Mouse (Mus musculus) lung, postnatal 0 days (tissue): ENCODE data around the gene Tdpoz5. TPM values are rescaled to one million over a fixed set of nuclear protein-coding genes. Genes with fewer than 3 reads are reported as not detected.
"Not testable (repeated sequence)": the region's sequence is repeated elsewhere in the genome, so short reads cannot be mapped to it uniquely, and the experiment has no call there.

Experiments used
- ATAC-seq: fragments of 200-750 bp; cut with Nextera tagmentation; 2 replicates; pipeline ENCODE4 v1.8.0; 2017; ENCODE audit warnings: moderate library complexity
- DNase-seq: peaks from one replicate; pipeline ENCODE4 v3.0.0-alpha.2; 2016; ENCODE audit warnings: low spot score
- H3K27ac ChIP-seq: fragments of 300-500 bp; sonication (generic); 2 replicates; pipeline ENCODE4 v1.5.1; 2014; ENCODE audit warnings: antibody characterized with exemption, mild to moderate bottlenecking, low read length, mixed read lengths
- H3K27me3 ChIP-seq: fragments of 300-500 bp; sonication (generic); replicated peaks from 2 replicates; pipeline ENCODE4 v1.6.1; 2014; ENCODE audit warnings: low read length, mixed read lengths; ENCODE audit not compliant: insufficient read depth
- H3K36me3 ChIP-seq: fragments of 300-500 bp; sonication (generic); 2 replicates; pipeline ENCODE4 v1.6.1; 2014; ENCODE audit warnings: low read length, mixed read lengths; ENCODE audit not compliant: insufficient read depth
- H3K4me1 ChIP-seq: fragments of 300-500 bp; sonication (generic); 2 replicates; pipeline ENCODE4 v1.6.1; 2014; ENCODE audit warnings: antibody characterized with exemption, low read depth, low read length, mixed read lengths; ENCODE audit not compliant: insufficient read depth
- H3K4me2 ChIP-seq: fragments of 300-500 bp; sonication (generic); replicated peaks from 2 replicates; pipeline ENCODE4 v1.6.1; 2014; ENCODE audit warnings: low read depth, mild to moderate bottlenecking, low read length, moderate library complexity, mixed read lengths
- H3K4me3 ChIP-seq: fragments of 300-500 bp; sonication (generic); 2 replicates; pipeline ENCODE4 v1.5.1; 2014; ENCODE audit warnings: low read depth, low read length
- H3K9ac ChIP-seq: fragments of 300-500 bp; sonication (generic); replicated peaks from 2 replicates; pipeline ENCODE4 v1.6.1; 2014; ENCODE audit warnings: low read depth, mild to moderate bottlenecking
- H3K9me3 ChIP-seq: fragments of 300-500 bp; sonication (generic); 2 replicates; pipeline ENCODE4 v1.6.1; 2016; ENCODE audit warnings: low read length, mixed read lengths
- WGBS: fragments of 180-500 bp; shearing (Covaris S2); extraction: QIAGEN DNeasy Blood & Tissue Kit; methylation state at CpG from one replicate; pipeline ENCODE4 v1.1.7; 2014; 5-methylcytosine and 5-hydroxymethylcytosine counted together
- polyA plus RNA-seq: library from polyadenylated mRNA; unstranded; fragments of >200 nt; fragmentation: Nextera tagmentation; extraction: Ambion mirVana; gene quantifications from 2 replicates; pipeline ENCODE4 v1.2.1, GENCODE M21; 2015

Gene Tdpoz5
- polyA plus RNA-seq = not detected in 2 replicates

DNA sequence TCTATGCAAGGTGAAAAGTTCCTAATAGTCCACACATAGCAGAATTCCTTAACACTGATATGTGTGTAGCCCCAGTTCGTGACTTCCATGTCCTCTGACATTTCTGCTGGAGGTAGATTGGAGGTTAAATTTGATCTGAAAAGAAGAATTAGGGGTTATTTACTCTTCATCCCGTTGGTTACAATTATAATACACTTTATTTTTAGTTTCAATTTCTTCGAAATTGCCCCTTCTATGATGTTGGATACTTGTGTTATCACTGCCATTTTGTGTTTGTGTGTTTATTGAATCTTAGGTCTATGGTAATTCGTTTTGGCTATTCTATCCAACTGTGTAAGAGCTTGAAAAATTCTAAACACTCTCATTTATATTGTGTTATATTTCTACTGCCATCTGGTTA is at the start of gene Tdpoz5:
Gene Tdpoz5, minus strand, starts transcription at position 101 of the 400 bp plus-strand sequence.
- H3K4me2 ChIP-seq, H3K4me3 ChIP-seq, DNase-seq, ATAC-seq, H3K27ac ChIP-seq, H3K4me1 ChIP-seq, H3K36me3 ChIP-seq, H3K9me3 ChIP-seq, H3K9ac ChIP-seq, H3K27me3 ChIP-seq: not testable (repeated sequence)
- 63% methylated on average over 2 of the region's 4 CpGs for WGBS

DNA sequence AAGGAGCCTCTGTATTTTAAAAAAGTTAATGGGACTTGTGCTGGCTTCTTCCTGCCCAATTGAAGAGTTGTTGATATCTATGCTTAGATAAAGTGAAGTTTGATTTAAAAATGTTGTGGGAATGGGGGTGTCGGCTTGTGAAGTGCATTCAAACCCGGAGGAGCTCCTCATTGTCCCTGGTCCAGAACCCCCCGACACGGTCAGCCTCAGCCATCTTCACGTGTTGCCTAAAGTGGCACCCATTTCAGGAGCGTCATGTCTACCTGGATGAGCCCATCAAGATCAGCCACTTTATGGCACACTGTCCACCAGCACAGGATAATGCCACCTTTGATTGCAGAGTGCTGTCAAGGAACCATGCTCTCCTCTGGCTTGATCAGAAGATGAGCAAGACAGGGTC is 7.8 kb upstream of the Tdpoz5 start:
- ATAC-seq, H3K27me3 ChIP-seq: not testable (repeated sequence)

DNA sequence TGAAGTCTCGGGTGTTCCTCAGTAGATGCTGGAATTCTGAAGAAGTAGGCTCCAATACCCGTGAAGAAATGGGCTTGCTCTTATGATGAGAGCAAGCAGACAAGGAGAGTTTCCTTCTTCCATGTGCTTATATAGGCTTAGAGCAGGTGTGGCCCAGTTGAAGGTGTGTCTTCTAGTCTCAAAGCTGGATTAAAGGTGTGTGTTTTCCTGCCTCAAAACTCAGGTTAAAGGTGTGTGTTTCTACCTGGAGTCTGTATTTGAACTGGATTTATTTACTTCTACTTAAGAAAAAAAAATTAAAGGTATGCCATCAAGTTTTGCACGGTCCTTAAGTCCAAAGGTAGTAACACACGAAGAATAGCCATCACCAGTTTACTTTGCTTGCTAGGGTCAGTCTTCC is 17.7 kb downstream of the Tdpoz5 start, which contains the start of gene Gm9117:
Gene Gm9117, minus strand, starts transcription at position 101 of the 400 bp plus-strand sequence.
- 69% methylated on average over 3 of the region's 4 CpGs for WGBS
- not testable (repeated sequence) for H3K36me3 ChIP-seq, H3K9me3 ChIP-seq, ATAC-seq, H3K4me1 ChIP-seq, H3K4me2 ChIP-seq, H3K4me3 ChIP-seq, DNase-seq, H3K27ac ChIP-seq, H3K27me3 ChIP-seq, H3K9ac ChIP-seq

More for the DNA sequence above, 7.8 kb upstream of the Tdpoz5 start:
- H3K9me3 ChIP-seq, H3K36me3 ChIP-seq, H3K4me3 ChIP-seq, H3K27ac ChIP-seq, DNase-seq, H3K4me1 ChIP-seq, H3K9ac ChIP-seq, H3K4me2 ChIP-seq: not testable (repeated sequence)
- WGBS = 92% methylated on average over 6 of the region's 6 CpGs

DNA sequence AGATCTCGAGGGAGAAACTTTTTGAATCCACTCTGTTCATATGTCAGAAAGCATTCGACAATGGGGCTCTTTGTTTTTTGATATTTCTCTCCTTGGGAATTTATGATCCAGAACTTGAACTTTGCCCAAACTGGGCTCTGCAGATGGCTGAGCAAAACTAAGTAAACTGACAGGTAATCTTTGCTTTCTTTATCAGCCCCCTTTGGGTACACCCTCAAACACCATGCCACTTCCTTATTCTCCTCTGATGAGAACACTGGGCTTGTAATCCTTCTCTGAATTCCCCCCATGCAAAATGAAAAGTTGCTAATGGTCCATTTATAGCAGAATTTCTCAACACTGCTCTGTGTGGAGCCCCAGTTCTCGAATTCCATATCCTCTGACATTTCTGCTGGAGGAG is 22.7 kb downstream of the Tdpoz5 start:
- H3K4me3 ChIP-seq, H3K9me3 ChIP-seq, H3K36me3 ChIP-seq, H3K27me3 ChIP-seq, H3K9ac ChIP-seq, H3K4me2 ChIP-seq, H3K4me1 ChIP-seq, H3K27ac ChIP-seq, DNase-seq, ATAC-seq: not testable (repeated sequence)
- WGBS = no CpG with 5 or more reads among the region's 3 CpGs

Other genes starting within 250 kb of the Tdpoz5 start
- gene Gm5773, start 188.3 kb downstream of the Tdpoz5 start, polyA plus RNA-seq = not detected in 2 replicates
- not detected in 2 replicates for gene Tdpoz4, start 164.9 kb downstream of the Tdpoz5 start, polyA plus RNA-seq
- gene Tdpoz3, start 135.3 kb downstream of the Tdpoz5 start, polyA plus RNA-seq = not detected in 2 replicates
- gene Gm9117, start 17.8 kb downstream of the Tdpoz5 start, polyA plus RNA-seq = not detected in 2 replicates
- not detected in 2 replicates for gene Gm9125, start 93.6 kb upstream of the Tdpoz5 start, polyA plus RNA-seq
- gene Gm10697, start 111.3 kb upstream of the Tdpoz5 start, polyA plus RNA-seq = not detected in 2 replicates
- gene Gm10696, start 216.9 kb upstream of the Tdpoz5 start, polyA plus RNA-seq = not detected in 2 replicates
- gene Gm5286, start 235.4 kb upstream of the Tdpoz5 start, polyA plus RNA-seq = not detected in 2 replicates